Mouse (Mus musculus): Measurements from ENCODE around the gene Smtnl2. TPM values are rescaled to one million over a fixed set of nuclear protein-coding genes. Genes with fewer than 3 reads are reported as not detected.

The Smtnl2 gene
- polyA plus RNA-seq, 1 experiment from 2014 or later, result 2.2 TPM

DNA sequence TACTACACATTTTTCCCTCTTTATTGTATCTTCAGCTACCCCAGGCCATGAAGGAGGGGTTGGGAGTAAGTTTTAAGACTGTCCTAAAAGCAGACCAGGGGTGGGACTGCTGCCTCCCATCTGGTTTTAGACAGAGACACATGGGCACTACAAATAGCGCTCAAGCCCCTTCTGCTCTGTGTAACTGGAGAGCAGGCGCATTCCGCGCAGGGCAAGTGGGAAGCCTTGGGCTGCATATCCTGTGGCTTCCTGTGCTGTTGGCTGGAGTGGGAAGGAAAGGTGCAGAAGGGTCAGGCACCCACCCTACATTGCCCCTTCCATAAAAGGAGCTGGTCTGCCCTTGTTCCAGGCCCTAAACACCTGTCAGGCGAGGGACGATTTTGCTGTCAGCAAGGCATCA, 15.9 kb downstream of the Smtnl2 start:
- ATAC-seq, result no peak
- no peak overlapping the region for H3K4me3 ChIP-seq
- no peak overlapping the region for H3K27ac ChIP-seq
- no peaks in the 10 kb centered on the region for H3K9me3 ChIP-seq (replicated peaks)
- 91% methylated on average over 6 of the region's 6 CpGs for WGBS
- no peaks in the 10 kb centered on the region for H3K27me3 ChIP-seq
- no peaks in the 10 kb centered on the region for H3K36me3 ChIP-seq (ENCODE audit: poor library complexity, severe bottlenecking)
- H3K9ac ChIP-seq, result no peak overlapping the region
- H3K4me2 ChIP-seq, result no peak overlapping the region
- 0 out of 2 replicates have a peak, but pooled peaks cover 4% of the 10 kb centered on the region for H3K4me1 ChIP-seq

DNA sequence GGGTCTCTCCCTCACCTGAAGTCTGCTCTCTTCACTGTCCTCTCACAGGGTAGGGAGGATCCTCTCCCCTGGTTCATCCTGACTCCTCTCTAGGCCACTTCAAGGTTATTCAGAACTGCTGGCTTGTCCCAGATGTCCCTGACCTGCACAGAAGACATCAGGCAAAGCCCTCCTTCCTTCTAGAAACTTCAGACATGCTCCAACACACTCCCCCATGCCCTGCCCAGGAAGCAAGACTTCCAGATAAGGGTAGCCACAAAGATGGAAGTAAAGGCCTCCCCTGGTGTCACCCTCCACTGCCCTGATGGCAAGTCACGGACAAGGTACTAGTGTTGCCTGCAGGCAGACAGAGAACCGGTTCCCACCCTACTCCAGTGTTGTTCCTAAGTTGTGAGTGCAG, 16.8 kb downstream of the Smtnl2 start:
- no peak for ATAC-seq
- no peak overlapping the region for H3K4me3 ChIP-seq
- no peak overlapping the region for H3K9ac ChIP-seq
- H3K36me3 ChIP-seq (ENCODE audit: poor library complexity, severe bottlenecking), result no peaks in the 10 kb centered on the region
- H3K4me1 ChIP-seq, result 0 out of 2 replicates have a peak, but pooled peaks cover 4% of the 10 kb centered on the region
- no peak overlapping the region for H3K27ac ChIP-seq
- 81% methylated on average over 2 of the region's 2 CpGs for WGBS
- no peaks in the 10 kb centered on the region for H3K27me3 ChIP-seq
- no peaks in the 10 kb centered on the region for H3K9me3 ChIP-seq (replicated peaks)
- H3K4me2 ChIP-seq, result no peak overlapping the region

DNA sequence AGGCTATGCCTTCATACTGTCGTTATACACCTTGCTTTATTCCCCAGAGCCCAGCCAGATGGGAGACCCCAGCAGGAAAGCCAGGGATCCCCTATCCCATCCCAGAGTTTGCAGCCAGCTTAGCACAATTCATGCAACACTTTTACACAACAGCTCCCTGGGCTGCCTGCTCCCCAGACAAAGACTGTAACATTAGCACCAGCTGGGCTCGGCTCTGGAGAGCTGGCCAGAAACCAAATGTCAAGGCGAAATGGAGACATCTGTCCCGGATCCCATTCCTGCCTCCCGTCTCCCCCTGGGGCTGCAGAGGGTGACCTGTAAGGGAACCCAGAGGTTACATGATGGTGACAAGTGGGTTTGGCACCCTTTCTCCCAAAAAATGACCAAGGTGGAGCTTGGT, 17.8 kb downstream of the Smtnl2 start:
- Histone ChIP-seq H3K36me3 (ENCODE audit: poor library complexity, severe bottlenecking) (no peaks in the 10 kb centered on the region), H3K27me3 (no peaks in the 10 kb centered on the region), H3K4me2 (no peak overlapping the region), H3K9me3 (replicated peaks) (no peaks in the 10 kb centered on the region), H3K4me3 (no peak overlapping the region), H3K4me1 (0 out of 2 replicates have a peak, but pooled peaks cover 4% of the 10 kb centered on the region), H3K9ac (no peak overlapping the region), H3K27ac (no peak overlapping the region)
- 52% methylated on average over 5 of the region's 5 CpGs for WGBS
- ATAC-seq, result no peak

DNA sequence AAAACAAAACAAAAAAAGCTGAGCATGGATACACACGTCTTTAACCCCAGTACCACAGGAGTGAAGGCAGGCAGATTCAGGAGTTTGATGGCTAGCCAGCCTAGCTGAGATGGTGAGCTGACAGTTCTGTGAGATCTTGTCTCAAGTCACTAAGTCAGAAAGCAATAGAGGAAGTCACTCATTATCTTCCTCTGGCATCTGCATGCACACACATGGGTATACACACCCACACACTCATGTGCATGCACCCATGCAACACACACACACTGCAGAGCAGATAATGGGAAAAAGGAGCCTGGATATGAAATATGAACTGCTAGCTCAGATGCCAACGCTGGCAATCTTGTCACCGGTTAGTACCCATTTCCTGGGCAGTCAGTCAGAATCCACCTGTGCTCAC, 18.3 kb downstream of the Smtnl2 start:
- Histone ChIP-seq H3K36me3 (ENCODE audit: poor library complexity, severe bottlenecking) (no peaks in the 10 kb centered on the region), H3K4me3 (no peak overlapping the region), H3K4me2 (no peak overlapping the region), H3K4me1 (0 out of 2 replicates have a peak, but pooled peaks cover 4% of the 10 kb centered on the region), H3K9ac (no peak overlapping the region), H3K9me3 (replicated peaks) (no peaks in the 10 kb centered on the region), H3K27ac (no peak overlapping the region), H3K27me3 (no peaks in the 10 kb centered on the region)
- ATAC-seq, result no peak
- 96% methylated on average over 3 of the region's 3 CpGs for WGBS

DNA sequence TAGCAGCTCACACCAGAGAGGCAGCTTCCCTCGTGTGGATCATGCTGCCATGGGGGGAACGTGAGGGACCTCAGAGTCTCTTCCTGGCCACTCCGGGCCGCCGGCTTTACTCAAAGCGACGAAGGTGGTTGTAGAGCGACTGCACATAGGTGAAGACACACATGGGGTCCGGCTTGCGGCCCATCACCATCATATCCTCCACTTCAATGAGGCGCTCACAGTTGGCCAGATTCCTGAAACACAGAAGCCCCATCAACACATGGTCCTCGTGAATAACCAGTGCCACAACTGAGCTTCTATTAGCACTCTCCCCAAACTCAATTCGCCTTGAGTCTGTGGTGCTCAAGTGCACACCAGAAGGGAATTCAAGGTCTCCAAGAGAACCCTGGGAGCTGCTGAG, 20.3 kb downstream of the Smtnl2 start:
- 0 out of 2 replicates have a peak, but pooled peaks cover 4% of the 10 kb centered on the region for H3K4me1 ChIP-seq

DNA sequence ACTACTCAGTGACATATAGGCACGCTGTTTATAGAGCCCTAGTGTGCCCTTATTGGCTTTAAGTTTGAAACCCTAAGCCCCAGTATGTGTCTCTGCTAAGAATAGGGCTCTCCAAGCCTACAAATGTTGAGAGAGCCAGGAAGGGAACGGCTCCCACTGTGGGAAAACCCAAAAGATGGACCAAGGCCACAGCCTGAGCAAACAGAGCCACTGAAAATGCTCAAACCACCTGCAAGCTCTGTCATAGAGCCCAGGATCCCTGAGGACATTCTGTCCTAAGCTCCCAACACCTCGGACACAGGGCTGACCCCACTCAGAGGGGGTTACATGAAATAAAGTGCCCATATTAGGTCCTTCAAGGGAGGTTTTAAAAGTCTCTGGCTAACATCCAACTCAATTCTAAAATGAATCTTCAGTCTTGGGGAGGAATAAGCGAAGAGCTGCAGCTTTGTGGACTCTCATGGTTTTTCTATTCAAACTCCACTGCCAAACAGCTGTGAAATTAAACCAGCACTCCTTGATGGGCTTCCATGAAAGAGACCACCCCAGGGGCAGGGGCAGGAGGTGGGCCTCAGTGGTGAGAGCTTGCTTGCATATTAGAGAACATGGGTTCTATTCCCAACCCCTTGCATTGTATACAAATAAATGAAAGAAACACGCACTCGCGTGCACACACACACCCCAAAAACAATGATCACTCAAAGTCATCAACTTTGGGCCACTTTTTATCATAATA, 21.9 kb downstream of the Smtnl2 start:
- no peak overlapping the region for H3K4me2 ChIP-seq
- WGBS, result 80% methylated on average over 7 of the region's 7 CpGs
- no peaks in the 10 kb centered on the region for H3K27me3 ChIP-seq
- no peak for ATAC-seq
- H3K9ac ChIP-seq, result no peak overlapping the region
- H3K36me3 ChIP-seq (ENCODE audit: poor library complexity, severe bottlenecking), result no peaks in the 10 kb centered on the region
- H3K27ac ChIP-seq, result no peak overlapping the region
- no peak overlapping the region for H3K4me3 ChIP-seq
- no peaks in the 10 kb centered on the region; the same call in 1 of the 2 replicates for H3K9me3 ChIP-seq (replicated peaks)
- 0 out of 2 replicates have a peak, but pooled peaks cover 4% of the 10 kb centered on the region for H3K4me1 ChIP-seq

More for the DNA sequence above, 20.3 kb downstream of the Smtnl2 start:
- H3K27ac ChIP-seq, result no peak overlapping the region
- no peak for ATAC-seq
- no peaks in the 10 kb centered on the region for H3K27me3 ChIP-seq
- H3K36me3 ChIP-seq (ENCODE audit: poor library complexity, severe bottlenecking), result no peaks in the 10 kb centered on the region
- H3K9ac ChIP-seq, result no peak overlapping the region
- 92% methylated on average over 13 of the region's 13 CpGs for WGBS
- H3K4me2 ChIP-seq, result no peak overlapping the region
- no peak overlapping the region for H3K4me3 ChIP-seq
- H3K9me3 ChIP-seq (replicated peaks), result no peaks in the 10 kb centered on the region; the same call in 1 of the 2 replicates

DNA sequence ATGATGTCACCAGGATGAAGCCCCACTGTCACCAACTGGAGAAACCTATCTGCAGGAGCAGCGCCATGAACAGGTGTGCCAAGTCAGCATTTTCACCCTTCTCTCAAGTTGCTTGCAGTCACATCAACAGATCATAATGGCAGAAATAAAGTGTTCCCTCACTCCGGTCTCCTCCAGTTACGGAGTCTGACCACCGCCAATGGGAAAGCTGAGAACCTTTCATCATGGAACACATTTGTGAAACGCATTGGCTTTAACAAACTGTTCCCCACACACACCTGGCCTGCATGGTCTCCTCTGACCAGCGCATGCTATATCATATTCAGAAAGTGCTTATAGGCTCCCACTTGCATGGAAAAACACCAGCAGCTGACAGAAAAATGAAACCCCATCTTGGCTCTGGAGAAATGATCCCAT, 23.4 kb downstream of the Smtnl2 start:
- Histone ChIP-seq H3K4me2 (no peak overlapping the region), H3K4me1 (no peaks in the 10 kb centered on the region), H3K27ac (no peak overlapping the region), H3K4me3 (no peak overlapping the region), H3K36me3 (ENCODE audit: poor library complexity, severe bottlenecking) (no peaks in the 10 kb centered on the region), H3K9me3 (replicated peaks) (no peaks in the 10 kb centered on the region; the same call in 1 of the 2 replicates), H3K27me3 (no peaks in the 10 kb centered on the region), H3K9ac (no peak overlapping the region)
- WGBS, result 94% methylated on average over 6 of the region's 6 CpGs
- ATAC-seq, result no peak

DNA sequence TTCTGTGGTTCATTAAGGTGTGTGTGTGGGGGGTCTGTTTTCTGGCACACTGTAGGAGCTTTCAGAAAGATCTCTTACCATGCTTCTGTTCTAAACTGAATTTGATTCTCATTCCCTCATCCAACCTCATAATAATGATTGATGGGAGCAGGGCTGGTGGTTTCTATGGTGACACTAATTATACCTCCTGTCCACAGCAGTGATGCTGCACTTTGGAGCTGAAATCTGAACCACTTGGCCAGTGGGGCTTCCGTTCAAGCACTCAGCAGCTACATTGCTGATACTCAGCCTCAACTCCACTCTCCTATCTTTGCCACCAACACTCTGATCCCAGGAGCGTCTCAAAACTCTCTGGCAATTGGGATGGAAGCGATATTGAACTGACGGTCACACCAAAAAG, 32.2 kb downstream of the Smtnl2 start:
- Histone ChIP-seq H3K4me1 (0 out of 2 replicates have a peak, but pooled peaks cover 4% of the 10 kb centered on the region), H3K27ac (no peak overlapping the region), H3K4me2 (no peak overlapping the region), H3K4me3 (no peak overlapping the region), H3K9ac (no peak overlapping the region), H3K9me3 (replicated peaks) (no peaks in the 10 kb centered on the region), H3K36me3 (ENCODE audit: poor library complexity, severe bottlenecking) (no peaks in the 10 kb centered on the region), H3K27me3 (no peaks in the 10 kb centered on the region)
- WGBS, result 77% methylated on average over 4 of the region's 4 CpGs
- ATAC-seq, result no peak

DNA sequence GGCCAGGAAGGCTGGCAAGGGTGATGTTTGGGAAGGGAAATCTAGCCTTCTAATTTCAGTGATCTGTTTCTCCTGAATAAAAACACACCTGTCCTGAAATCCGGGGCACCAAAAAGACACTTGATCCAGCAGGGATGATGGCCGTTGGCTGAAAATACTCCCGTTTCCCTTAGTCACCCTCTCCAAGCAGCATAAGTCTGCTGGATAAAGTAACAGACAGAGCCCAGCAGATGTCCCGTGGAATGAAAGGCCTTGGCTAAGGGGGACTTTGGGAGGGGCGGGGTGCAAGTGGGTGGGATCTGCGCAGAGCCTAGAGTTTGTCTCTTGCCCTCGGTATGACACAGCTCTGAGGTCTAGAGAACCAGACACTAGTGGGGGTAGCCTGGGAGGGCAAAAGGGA, 33.3 kb downstream of the Smtnl2 start:
- H3K36me3 ChIP-seq (ENCODE audit: poor library complexity, severe bottlenecking), result no peaks in the 10 kb centered on the region
- no peak overlapping the region for H3K9ac ChIP-seq
- no peaks in the 10 kb centered on the region for H3K27me3 ChIP-seq
- no peak overlapping the region for H3K4me3 ChIP-seq
- ATAC-seq, result no peak
- 76% methylated on average over 7 of the region's 7 CpGs for WGBS
- H3K27ac ChIP-seq, result no peak overlapping the region
- 0 out of 2 replicates have a peak, but pooled peaks cover 4% of the 10 kb centered on the region for H3K4me1 ChIP-seq
- no peaks in the 10 kb centered on the region for H3K9me3 ChIP-seq (replicated peaks)
- H3K4me2 ChIP-seq, result no peak overlapping the region

DNA sequence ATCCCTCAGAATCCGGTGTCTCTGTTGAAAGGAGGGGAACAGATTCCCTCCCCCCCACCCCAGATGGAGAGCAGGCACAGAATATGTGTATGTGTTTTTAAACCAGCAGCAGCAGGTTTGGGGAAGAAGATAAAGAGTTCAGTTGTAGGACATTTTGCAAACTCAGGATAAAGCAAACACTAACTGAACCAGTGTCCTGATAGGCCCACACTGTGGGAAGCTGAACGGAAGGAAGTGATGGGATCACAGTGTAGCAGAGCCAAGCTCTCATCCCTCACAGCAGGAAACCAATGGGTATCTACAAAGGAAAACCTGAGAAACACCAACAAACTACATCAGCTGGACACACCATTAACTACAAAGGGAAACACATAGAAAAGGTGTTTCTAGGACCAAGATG, 35.0 kb downstream of the Smtnl2 start:
- ATAC-seq, result no peak
- WGBS, result 89% methylated on average over 2 of the region's 2 CpGs
- H3K9ac ChIP-seq, result no peak overlapping the region

DNA sequence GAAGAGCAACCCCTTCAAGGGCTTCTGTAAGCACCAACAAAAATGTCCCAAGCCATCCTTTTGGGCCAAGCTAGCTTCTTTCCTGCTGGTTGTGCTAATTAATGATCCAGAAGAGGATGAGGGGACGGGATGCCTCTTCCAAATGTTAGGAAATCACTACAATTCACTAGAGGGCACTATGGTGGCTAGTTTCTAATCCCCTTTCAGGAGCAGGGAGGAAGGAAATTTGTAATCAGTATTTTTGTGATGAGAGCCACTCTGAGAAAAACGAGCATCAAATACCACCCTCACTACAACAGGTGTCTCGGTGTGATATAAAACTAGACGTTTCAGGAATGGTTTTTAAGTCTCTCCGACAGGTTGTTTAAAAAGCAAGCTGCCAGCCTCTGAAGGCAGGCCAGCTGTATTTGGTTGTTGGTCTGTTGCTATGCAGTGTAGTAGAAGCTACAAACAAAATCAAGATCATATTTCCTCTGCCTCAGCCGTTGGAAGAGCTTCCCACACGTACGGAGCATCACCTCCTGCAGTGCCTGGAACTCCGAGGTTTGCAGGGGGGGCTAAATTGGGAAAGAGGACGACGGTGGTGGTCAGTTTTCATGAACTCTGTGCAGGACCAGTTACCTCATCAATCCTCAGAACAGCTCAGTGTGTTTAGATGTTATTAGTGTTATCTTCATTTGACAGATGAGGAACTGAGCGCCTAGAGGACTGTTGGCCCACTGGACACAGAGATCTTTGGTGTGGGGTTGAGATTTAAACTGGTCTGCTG, 41.4 kb downstream of the Smtnl2 start:
- no peak overlapping the region for H3K4me3 ChIP-seq
- no peaks in the 10 kb centered on the region for H3K27me3 ChIP-seq
- H3K9me3 ChIP-seq (replicated peaks), result no peaks in the 10 kb centered on the region
- H3K9ac ChIP-seq, result no peak overlapping the region
- H3K4me2 ChIP-seq, result no peak overlapping the region
- WGBS, result 42% methylated on average over 12 of the region's 12 CpGs
- ATAC-seq, result no peak
- 0 out of 2 replicates have a peak, but pooled peaks cover 5% of the 10 kb centered on the region for H3K4me1 ChIP-seq
- no peak overlapping the region for H3K27ac ChIP-seq
- no peaks in the 10 kb centered on the region for H3K36me3 ChIP-seq (ENCODE audit: poor library complexity, severe bottlenecking)

More for the DNA sequence above, 35.0 kb downstream of the Smtnl2 start:
- H3K27me3 ChIP-seq, result no peaks in the 10 kb centered on the region
- H3K4me1 ChIP-seq, result 0 out of 2 replicates have a peak, but pooled peaks cover 4% of the 10 kb centered on the region
- H3K4me2 ChIP-seq, result no peak overlapping the region
- H3K36me3 ChIP-seq (ENCODE audit: poor library complexity, severe bottlenecking), result no peaks in the 10 kb centered on the region
- H3K27ac ChIP-seq, result no peak overlapping the region
- H3K4me3 ChIP-seq, result no peak overlapping the region
- H3K9me3 ChIP-seq (replicated peaks), result no peaks in the 10 kb centered on the region

DNA sequence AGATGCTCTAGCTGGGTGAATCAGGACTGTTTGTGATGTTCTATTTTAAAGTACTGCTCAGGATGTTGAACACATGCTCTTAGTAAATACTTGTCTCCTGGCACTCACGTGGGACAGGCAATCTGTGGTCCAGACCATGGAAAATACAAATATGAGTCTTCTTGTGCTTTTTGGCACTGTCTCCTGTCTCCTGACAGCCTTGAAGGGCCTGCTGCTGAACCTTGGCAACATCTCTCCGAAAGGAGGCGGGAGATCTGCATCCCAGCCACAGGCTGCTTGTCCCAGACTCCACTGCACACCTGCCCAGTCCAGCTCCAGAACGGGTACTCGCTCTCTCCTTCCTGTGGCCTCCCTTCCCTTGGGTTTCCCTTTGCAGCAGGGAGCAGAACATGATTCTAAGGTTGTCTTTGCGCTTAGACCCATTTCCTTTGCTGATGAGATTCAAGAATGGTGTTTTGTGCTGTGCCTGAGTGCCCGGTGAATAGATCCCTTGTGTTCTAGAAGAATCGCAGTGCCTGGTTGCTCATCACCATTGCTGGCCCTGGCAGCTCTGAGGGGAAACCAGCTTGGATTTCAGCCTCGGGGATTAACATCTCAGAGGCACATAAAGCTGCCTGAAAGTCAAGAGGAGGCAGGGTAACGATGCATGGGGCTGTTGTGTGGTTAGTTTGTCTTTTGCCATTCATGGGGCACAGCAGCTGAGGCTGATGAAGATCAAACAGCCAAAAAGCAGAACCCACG, 43.4 kb downstream of the Smtnl2 start:
- WGBS, result 53% methylated on average over 11 of the region's 11 CpGs
- no peaks in the 10 kb centered on the region for H3K36me3 ChIP-seq (ENCODE audit: poor library complexity, severe bottlenecking)
- no peak for ATAC-seq

More for the DNA sequence above, 43.4 kb downstream of the Smtnl2 start:
- no peak overlapping the region for H3K4me2 ChIP-seq
- H3K27me3 ChIP-seq, result no peaks in the 10 kb centered on the region
- H3K9ac ChIP-seq, result no peak overlapping the region
- no peak overlapping the region for H3K27ac ChIP-seq
- H3K9me3 ChIP-seq (replicated peaks), result no peaks in the 10 kb centered on the region
- H3K4me3 ChIP-seq, result no peak overlapping the region
- H3K4me1 ChIP-seq, result 0 out of 2 replicates have a peak, but pooled peaks cover 5% of the 10 kb centered on the region

All from forebrain, embryonic 13.5 days (tissue).